Mouse (Mus musculus) neural tube, embryonic 14.5 days (tissue): ENCODE measurements around the gene Grk1. TPM values are rescaled to one million over a fixed set of nuclear protein-coding genes. Genes with fewer than 3 reads are reported as not detected.

ENCODE experiments used
- ATAC-seq: fragments of 200-750 bp; cut with Nextera tagmentation; 2 replicates; pipeline ENCODE4 v1.8.0; 2017; ENCODE audit warnings: low read depth, mild to moderate bottlenecking, moderate TSS enrichment, moderate library complexity
- H3K27ac ChIP-seq: fragments of 300-500 bp; sonication (generic); 2 replicates; pipeline ENCODE4 v1.5.1; 2014; ENCODE audit warnings: low read depth, mild to moderate bottlenecking, control low read depth, low read length, moderate library complexity, mixed read lengths
- H3K27me3 ChIP-seq: fragments of 300-500 bp; sonication (generic); 2 replicates; pipeline ENCODE4 v1.6.1; 2014; ENCODE audit warnings: low read length; ENCODE audit not compliant: control insufficient read depth, insufficient read depth
- H3K36me3 ChIP-seq: fragments of 300-500 bp; sonication (generic); 2 replicates; pipeline ENCODE4 v1.6.1; 2014; ENCODE audit warnings: low read length, mixed read lengths; ENCODE audit not compliant: control insufficient read depth, insufficient read depth
- H3K4me1 ChIP-seq: fragments of 300-500 bp; sonication (generic); 2 replicates; pipeline ENCODE4 v1.6.1; 2014; ENCODE audit warnings: low read length; ENCODE audit not compliant: control insufficient read depth, insufficient read depth
- H3K4me2 ChIP-seq: fragments of 300-500 bp; sonication (generic); 2 replicates; pipeline ENCODE4 v1.6.1; 2014; ENCODE audit warnings: mild to moderate bottlenecking, low read depth, low read length, control low read depth
- H3K4me3 ChIP-seq: fragments of 300-500 bp; sonication (generic); 2 replicates; pipeline ENCODE4 v1.5.1; 2014; ENCODE audit warnings: low read depth, low read length, control low read depth, mixed read lengths
- H3K9ac ChIP-seq: fragments of 300-500 bp; sonication (generic); replicated peaks from 2 replicates; pipeline ENCODE4 v1.6.1; 2014; ENCODE audit warnings: low read depth, mild to moderate bottlenecking, control low read depth, low read length, mixed read lengths
- H3K9me3 ChIP-seq: fragments of 300-500 bp; sonication (generic); 2 replicates; pipeline ENCODE4 v1.6.1; 2016; ENCODE audit warnings: low read length; ENCODE audit not compliant: control insufficient read depth
- WGBS: fragments of 180-500 bp; shearing (Covaris S2); extraction: QIAGEN DNeasy Blood & Tissue Kit; methylation state at CpG from one replicate; pipeline ENCODE4 v1.1.7; 2014; 5-methylcytosine and 5-hydroxymethylcytosine counted together
- polyA plus RNA-seq: library from polyadenylated mRNA; unstranded; fragments of >200 nt; fragmentation: Nextera tagmentation; extraction: Ambion mirVana; gene quantifications from 2 replicates; pipeline ENCODE4 v1.2.1, GENCODE M21; 2014

The Grk1 gene
- polyA plus RNA-seq, 1 experiment from 2014 or later = not detected

- H3K4me2 ChIP-seq = no peak overlapping the region
- no peaks in the 10 kb centered on the region for H3K36me3 ChIP-seq
- no peaks in the 10 kb centered on the region for H3K9me3 ChIP-seq
- no peak overlapping the region for H3K4me3 ChIP-seq
- ATAC-seq = no peak
- H3K9ac ChIP-seq = no peak overlapping the region
- WGBS = 82% methylated on average over 13 of the region's 13 CpGs
- no peaks in the 10 kb centered on the region for H3K4me1 ChIP-seq
- no peaks in the 10 kb centered on the region for H3K27me3 ChIP-seq
- H3K27ac ChIP-seq = no peak overlapping the region
Measured at GRCm38 (mm10) chr8:13386366-13386765, 18.5 kb upstream of the Grk1 start.

GRCm38 (mm10) chr8:13387728-13388127, 17.2 kb upstream of the Grk1 start:
- H3K4me1 ChIP-seq = no peaks in the 10 kb centered on the region
- 92% methylated on average over 8 of the region's 8 CpGs for WGBS
- H3K27me3 ChIP-seq = no peaks in the 10 kb centered on the region
- no peak overlapping the region for H3K4me3 ChIP-seq
- H3K9me3 ChIP-seq = no peaks in the 10 kb centered on the region
- no peak overlapping the region for H3K4me2 ChIP-seq
- H3K27ac ChIP-seq = no peak overlapping the region
- H3K36me3 ChIP-seq = no peaks in the 10 kb centered on the region
- no peak overlapping the region for H3K9ac ChIP-seq
- ATAC-seq = no peak

DNA sequence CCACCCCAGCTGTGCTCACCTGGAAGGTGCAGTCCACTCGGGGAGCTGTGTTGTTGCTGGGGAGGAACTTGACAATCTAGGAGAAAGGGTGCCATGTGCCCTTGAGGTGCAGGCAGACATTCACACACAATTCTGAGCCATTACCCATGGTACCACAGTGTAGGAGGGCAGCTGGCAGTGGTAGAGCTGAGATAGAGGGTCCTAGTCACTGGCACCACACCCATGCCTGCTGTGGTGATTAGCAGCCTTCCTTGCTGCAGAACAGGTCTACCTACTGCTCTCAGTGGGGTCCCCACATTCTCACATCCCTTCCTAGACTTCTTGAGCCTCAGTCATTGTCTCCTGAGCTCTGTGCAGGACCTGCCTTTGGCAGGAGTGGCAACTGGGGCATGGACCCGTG, 16.1 kb upstream of the Grk1 start:
- no peak overlapping the region for H3K4me3 ChIP-seq
- 83% methylated on average over 2 of the region's 2 CpGs for WGBS
- H3K27me3 ChIP-seq = no peaks in the 10 kb centered on the region
- no peaks in the 10 kb centered on the region for H3K9me3 ChIP-seq
- no peak for ATAC-seq
- no peak overlapping the region for H3K27ac ChIP-seq
- no peaks in the 10 kb centered on the region for H3K4me1 ChIP-seq
- no peaks in the 10 kb centered on the region for H3K36me3 ChIP-seq
- H3K4me2 ChIP-seq = no peak overlapping the region
- H3K9ac ChIP-seq = no peak overlapping the region

DNA sequence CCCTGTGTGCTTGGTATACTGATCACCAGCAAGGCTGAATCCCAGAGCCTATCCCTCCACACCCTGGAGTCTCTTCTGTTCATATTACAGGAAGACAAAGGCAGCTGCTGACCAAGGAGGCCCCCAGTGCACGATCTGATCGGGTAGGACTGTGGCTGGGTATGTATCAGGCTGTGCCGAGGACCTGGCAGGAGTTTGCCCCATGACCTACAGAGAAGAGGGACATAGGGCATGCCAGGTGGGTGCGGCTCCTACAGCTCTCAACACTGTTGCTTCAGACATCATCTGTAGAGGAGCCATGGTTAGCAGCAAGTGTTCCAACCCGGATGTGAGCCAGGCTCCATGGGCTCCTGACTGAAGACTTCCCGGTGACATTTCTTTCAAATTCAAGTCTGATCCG, 11.0 kb upstream of the Grk1 start:
- H3K27me3 ChIP-seq = no peaks in the 10 kb centered on the region
- H3K9ac ChIP-seq = no peak overlapping the region
- WGBS = 96% methylated on average over 7 of the region's 7 CpGs
- no peak overlapping the region for H3K4me2 ChIP-seq
- H3K4me3 ChIP-seq = no peak overlapping the region
- no peak for ATAC-seq
- H3K4me1 ChIP-seq = no peaks in the 10 kb centered on the region
- H3K36me3 ChIP-seq = no peaks in the 10 kb centered on the region
- no peak overlapping the region for H3K27ac ChIP-seq
- no peaks in the 10 kb centered on the region for H3K9me3 ChIP-seq

- H3K9ac ChIP-seq = no peak within 1 kb of the TSS
- 72% methylated on average over 5 of the region's 5 CpGs for WGBS
- H3K27ac ChIP-seq = no peak within 1 kb of the TSS
- H3K36me3 ChIP-seq = no peaks in the 10 kb centered on the region
- no peaks in the 10 kb centered on the region for H3K27me3 ChIP-seq
- H3K4me2 ChIP-seq = no peak within 1 kb of the TSS
- H3K9me3 ChIP-seq = no peaks in the 10 kb centered on the region
- H3K4me3 ChIP-seq = no peak within 1 kb of the TSS
- H3K4me1 ChIP-seq = no peaks in the 10 kb centered on the region
- no peak for ATAC-seq
Measured at GRCm38 (mm10) chr8:13396725-13397124, 8.2 kb upstream of the Grk1 start, which contains the start of gene Atp4b. Atp4b (minus strand) TSS chr8:13396825.

GRCm38 (mm10) chr8:13403517-13403916, 1.4 kb upstream of the Grk1 start:
- 76% methylated on average over 6 of the region's 6 CpGs for WGBS
- no peak for ATAC-seq
- no peak overlapping the region for H3K9ac ChIP-seq
- H3K27ac ChIP-seq = no peak overlapping the region
- no peaks in the 10 kb centered on the region for H3K27me3 ChIP-seq
- no peaks in the 10 kb centered on the region for H3K4me1 ChIP-seq
- no peak overlapping the region for H3K4me3 ChIP-seq
- no peak overlapping the region for H3K4me2 ChIP-seq
- no peaks in the 10 kb centered on the region for H3K36me3 ChIP-seq
- H3K9me3 ChIP-seq = no peaks in the 10 kb centered on the region

- Histone ChIP-seq H3K9ac (no peak overlapping the region), H3K27ac (no peak overlapping the region), H3K4me3 (no peak overlapping the region), H3K4me1 (no peaks in the 10 kb centered on the region), H3K27me3 (no peaks in the 10 kb centered on the region), H3K9me3 (no peaks in the 10 kb centered on the region), H3K36me3 (no peaks in the 10 kb centered on the region), H3K4me2 (no peak overlapping the region)
- no peak for ATAC-seq
- 78% methylated on average over 5 of the region's 5 CpGs for WGBS
Measured at GRCm38 (mm10) chr8:13406011-13406410, 1.1 kb downstream of the Grk1 start.

GRCm38 (mm10) chr8:13411597-13411996, 6.7 kb downstream of the Grk1 start:
- Histone ChIP-seq H3K27ac (no peak overlapping the region), H3K27me3 (no peaks in the 10 kb centered on the region), H3K9me3 (no peaks in the 10 kb centered on the region), H3K36me3 (no peaks in the 10 kb centered on the region), H3K4me3 (no peak overlapping the region), H3K4me1 (no peaks in the 10 kb centered on the region), H3K9ac (no peak overlapping the region), H3K4me2 (no peak overlapping the region)
- WGBS = 24% methylated on average over 6 of the region's 6 CpGs
- 0 out of 2 replicates have a peak, but pooled peaks have one; percentile 46 for ATAC-seq

DNA sequence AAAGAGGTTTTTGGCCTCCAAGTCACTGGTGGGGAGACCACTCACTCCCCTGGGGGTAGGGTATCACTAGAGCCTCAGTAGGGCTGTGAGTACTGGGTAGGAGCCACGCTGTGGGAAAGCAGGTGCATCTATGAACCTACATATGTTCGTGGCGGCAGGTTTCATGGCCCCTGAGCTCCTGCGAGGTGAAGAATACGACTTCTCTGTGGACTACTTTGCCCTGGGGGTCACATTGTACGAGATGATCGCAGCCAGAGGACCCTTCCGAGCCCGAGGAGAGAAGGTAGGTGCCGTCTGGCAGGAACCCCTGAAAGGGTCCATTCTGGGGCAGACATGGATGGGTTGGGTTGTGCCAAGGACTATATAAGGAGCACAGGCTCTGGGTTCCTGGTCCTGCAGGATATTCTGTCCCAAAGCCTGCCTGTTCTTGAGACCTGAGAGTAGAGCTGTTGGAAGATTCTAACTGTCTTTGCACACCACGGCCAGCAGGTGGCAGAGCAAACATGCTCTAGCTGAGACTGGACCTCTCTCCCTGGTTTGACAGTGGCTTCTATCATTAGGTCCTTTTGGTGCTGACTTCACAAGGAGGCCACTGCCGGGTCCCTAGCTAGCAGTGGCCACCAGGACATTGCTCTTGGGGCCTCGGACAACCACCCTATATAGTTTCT, 8.1 kb downstream of the Grk1 start:
- Histone ChIP-seq H3K36me3 (no peaks in the 10 kb centered on the region), H3K4me1 (no peaks in the 10 kb centered on the region), H3K9me3 (no peaks in the 10 kb centered on the region), H3K4me2 (no peak overlapping the region), H3K9ac (no peak overlapping the region), H3K27ac (no peak overlapping the region), H3K27me3 (no peaks in the 10 kb centered on the region), H3K4me3 (no peak overlapping the region)
- ATAC-seq = no peak; the same call in 1 of the 2 replicates
- WGBS = 67% methylated on average over 13 of the region's 13 CpGs
